Mouse (Mus musculus) embryonic facial prominence, embryonic 12.5 days (tissue): ENCODE measurements around the gene Patl2. TPM values are rescaled to one million over a fixed set of nuclear protein-coding genes. Genes with fewer than 3 reads are reported as not detected.

ENCODE experiments used
- ATAC-seq: fragments of 200-750 bp; cut with Nextera tagmentation; 2 replicates; pipeline ENCODE4 v1.8.0; 2017; ENCODE audit not compliant: insufficient number of reproducible peaks, insufficient read depth, low FRiP score, low TSS enrichment
- H3K27ac ChIP-seq: fragments of 300-500 bp; sonication (generic); 2 replicates; pipeline ENCODE4 v1.5.1; 2016; ENCODE audit warnings: mild to moderate bottlenecking
- H3K27me3 ChIP-seq: fragments of 300-500 bp; sonication (generic); 2 replicates; pipeline ENCODE4 v1.6.1; 2016; ENCODE audit warnings: mild to moderate bottlenecking, moderate library complexity
- H3K36me3 ChIP-seq: fragments of 300-500 bp; sonication (generic); 2 replicates; pipeline ENCODE4 v1.6.1; 2016; ENCODE audit warnings: mild to moderate bottlenecking
- H3K4me1 ChIP-seq: fragments of 300-500 bp; sonication (generic); 2 replicates; pipeline ENCODE4 v1.6.1; 2016
- H3K4me2 ChIP-seq: fragments of 300-500 bp; sonication (generic); replicated peaks from 2 replicates; pipeline ENCODE4 v1.6.1; 2016; ENCODE audit warnings: mild to moderate bottlenecking, moderate library complexity
- H3K4me3 ChIP-seq: fragments of 300-500 bp; sonication (generic); 2 replicates; pipeline ENCODE4 v1.5.1; 2016; ENCODE audit warnings: mild to moderate bottlenecking
- H3K9ac ChIP-seq: fragments of 300-500 bp; sonication (generic); 2 replicates; pipeline ENCODE4 v1.6.1; 2016; ENCODE audit warnings: mild to moderate bottlenecking, moderate library complexity
- H3K9me3 ChIP-seq: fragments of 300-500 bp; sonication (generic); 2 replicates; pipeline ENCODE4 v1.6.1; 2016; ENCODE audit warnings: mild to moderate bottlenecking, moderate library complexity
- WGBS: fragments of 180-500 bp; shearing (Covaris S2); methylation state at CpG from one replicate; pipeline ENCODE4 v1.1.7; 2016; 5-methylcytosine and 5-hydroxymethylcytosine counted together
- polyA plus RNA-seq: library from polyadenylated mRNA; unstranded; fragments of >200 nt; fragmentation: Nextera tagmentation; extraction: Ambion mirVana; gene quantifications from 2 replicates; pipeline ENCODE4 v1.2.1, GENCODE M21; 2016

Patl2 gene
- polyA plus RNA-seq, 1 experiment from 2014 or later = not detected

DNA sequence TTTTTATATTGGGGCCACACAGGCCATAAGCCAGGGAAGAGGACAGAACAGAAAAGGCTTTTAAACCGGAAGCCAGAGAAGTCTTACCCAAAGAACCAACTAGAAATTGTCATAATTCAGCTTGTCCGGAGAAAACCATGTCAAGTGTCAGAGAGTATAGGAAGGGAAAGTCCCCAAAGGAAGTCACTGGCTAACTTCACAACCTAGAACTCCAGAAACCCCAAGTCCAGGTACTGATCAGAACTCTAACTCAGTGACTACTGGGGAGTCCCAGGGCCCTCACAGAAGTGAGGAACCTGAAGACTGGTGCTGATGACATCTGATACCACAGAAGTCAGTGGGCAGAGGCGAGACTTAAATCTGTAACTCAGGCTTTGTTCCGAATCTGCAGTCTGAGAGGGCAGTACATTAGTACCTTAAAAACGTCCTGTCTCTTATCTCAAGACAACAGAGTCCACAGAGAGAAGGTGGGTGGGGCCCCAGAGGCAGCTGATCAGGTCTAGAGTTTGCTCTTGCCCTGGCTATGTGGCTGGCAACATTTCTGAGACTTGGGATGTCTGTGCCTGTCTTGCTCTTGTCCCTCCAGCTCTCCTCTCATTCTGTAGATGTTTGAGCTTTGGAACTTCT, 48.0 kb downstream of the Patl2 start:
- Histone ChIP-seq H3K27me3 (no peaks in the 10 kb centered on the region), H3K4me3 (no peak overlapping the region), H3K36me3 (no peaks in the 10 kb centered on the region), H3K4me2 (no peak overlapping the region), H3K27ac (no peak overlapping the region), H3K9ac (no peak overlapping the region), H3K4me1 (no peaks in the 10 kb centered on the region), H3K9me3 (no peaks in the 10 kb centered on the region)
- no peak for ATAC-seq
- 68% methylated on average over 5 of the region's 5 CpGs for WGBS

DNA sequence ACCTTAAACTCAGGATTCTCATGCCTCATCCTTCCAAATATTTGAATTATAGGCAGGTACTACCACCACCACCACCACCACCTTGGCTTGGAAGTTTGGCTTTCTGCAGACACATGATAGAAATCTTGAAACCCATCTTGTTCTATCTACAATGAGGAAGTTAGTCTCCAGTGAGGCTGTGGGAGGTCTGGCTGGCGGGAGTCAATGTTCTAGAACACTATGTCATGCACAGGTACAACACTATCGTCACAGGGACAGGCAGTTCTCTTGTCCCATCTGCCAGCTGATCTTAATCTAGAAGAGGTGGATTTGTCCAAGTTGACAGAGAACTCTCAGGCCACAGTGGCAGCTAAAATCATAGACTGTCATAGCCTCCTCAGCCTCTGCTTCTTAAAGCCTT, 53.4 kb downstream of the Patl2 start:
- H3K27ac ChIP-seq = no peak overlapping the region
- no peaks in the 10 kb centered on the region for H3K36me3 ChIP-seq
- H3K4me3 ChIP-seq = no peak overlapping the region
- WGBS = 85% methylated on average over 2 of the region's 2 CpGs
- no peak for ATAC-seq
- no peak overlapping the region for H3K9ac ChIP-seq
- H3K9me3 ChIP-seq = no peaks in the 10 kb centered on the region
- H3K4me2 ChIP-seq = no peak overlapping the region
- H3K4me1 ChIP-seq = no peaks in the 10 kb centered on the region
- H3K27me3 ChIP-seq = no peaks in the 10 kb centered on the region

DNA sequence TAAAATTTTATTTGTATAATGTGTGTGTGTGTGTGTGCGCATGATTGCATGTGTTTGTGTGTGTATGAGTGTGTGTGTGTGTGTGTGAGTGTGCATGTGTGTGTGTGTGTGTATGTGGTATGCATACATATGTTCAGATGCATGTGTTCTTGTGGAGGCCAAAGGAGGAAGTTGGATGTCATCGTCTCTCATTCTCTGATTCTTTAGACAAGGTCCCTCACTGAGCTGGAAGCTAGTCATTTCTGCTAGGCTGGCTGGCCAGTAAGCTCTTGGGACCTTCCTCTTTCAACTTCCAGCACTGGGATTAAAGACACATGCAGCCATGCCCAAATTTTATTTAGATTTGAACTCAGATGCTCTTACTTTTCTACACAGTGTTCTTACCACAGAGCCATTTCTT, 53.9 kb downstream of the Patl2 start:
- no peak for ATAC-seq
- WGBS = 94% methylated on average over 2 of the region's 2 CpGs
- H3K36me3 ChIP-seq = no peaks in the 10 kb centered on the region
- no peaks in the 10 kb centered on the region for H3K4me1 ChIP-seq
- no peak overlapping the region for H3K9ac ChIP-seq
- no peak overlapping the region for H3K4me2 ChIP-seq
- H3K4me3 ChIP-seq = no peak overlapping the region
- H3K27ac ChIP-seq = no peak overlapping the region
- no peaks in the 10 kb centered on the region for H3K27me3 ChIP-seq
- H3K9me3 ChIP-seq = no peaks in the 10 kb centered on the region

DNA sequence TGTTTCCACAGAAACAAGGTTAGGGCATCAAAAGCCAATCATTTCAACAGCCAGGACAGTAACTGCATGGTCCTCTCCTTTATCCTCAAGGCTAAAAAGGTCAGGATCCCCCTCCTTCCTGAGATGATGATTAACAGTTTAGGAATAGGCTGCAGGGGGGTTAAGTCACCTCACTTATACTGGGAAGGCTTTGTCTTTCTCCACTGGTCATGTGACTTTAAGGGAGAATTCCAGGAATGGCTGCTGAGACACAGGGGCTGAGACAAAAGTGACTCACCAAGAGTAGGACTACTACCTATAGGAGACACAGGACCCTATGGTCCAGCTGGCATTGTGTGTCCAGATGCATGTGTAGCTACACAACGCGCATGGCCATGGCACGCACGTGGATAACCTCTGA, 58.4 kb downstream of the Patl2 start:
- WGBS = 92% methylated on average over 4 of the region's 4 CpGs
- H3K36me3 ChIP-seq = no peaks in the 10 kb centered on the region
- H3K4me3 ChIP-seq = no peak overlapping the region

DNA sequence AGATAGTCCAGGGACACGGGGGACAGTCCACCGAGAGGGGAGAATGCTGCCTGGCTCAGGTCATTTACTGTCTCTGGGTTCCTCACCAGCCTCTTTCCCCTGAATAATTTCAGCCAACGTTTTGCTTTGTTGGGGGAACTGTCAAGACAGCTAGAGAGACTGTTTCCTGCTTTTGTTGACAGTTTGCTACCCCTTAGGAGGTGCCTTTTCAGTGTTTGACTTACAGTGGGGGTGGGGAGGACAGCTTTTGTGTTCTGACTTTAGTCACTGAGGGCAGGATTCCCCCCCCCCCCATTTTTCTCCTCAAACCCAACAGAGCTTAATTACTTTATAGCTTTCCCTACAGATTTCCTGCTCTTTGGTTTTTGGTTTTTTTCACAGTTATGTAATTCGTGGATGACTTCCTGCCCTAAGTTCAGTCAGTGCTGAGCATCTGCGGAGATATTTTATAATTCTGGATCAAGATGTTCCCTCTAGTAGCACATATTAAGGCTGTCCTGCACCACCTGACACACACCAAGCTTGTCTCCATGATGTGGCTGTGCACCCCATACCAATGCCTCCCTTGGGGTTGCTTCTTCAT, 59.1 kb downstream of the Patl2 start:
- H3K36me3 ChIP-seq = no peaks in the 10 kb centered on the region
- H3K4me3 ChIP-seq = no peak overlapping the region
- 52% methylated on average over 5 of the region's 5 CpGs for WGBS
- H3K4me1 ChIP-seq = no peaks in the 10 kb centered on the region
- H3K27ac ChIP-seq = no peak overlapping the region
- no peaks in the 10 kb centered on the region for H3K9me3 ChIP-seq
- H3K9ac ChIP-seq = no peak overlapping the region
- ATAC-seq = no peak
- no peaks in the 10 kb centered on the region for H3K27me3 ChIP-seq
- no peak overlapping the region for H3K4me2 ChIP-seq

More for the DNA sequence above, 58.4 kb downstream of the Patl2 start:
- Histone ChIP-seq H3K4me1 (no peaks in the 10 kb centered on the region), H3K9me3 (no peaks in the 10 kb centered on the region), H3K4me2 (no peak overlapping the region), H3K27me3 (no peaks in the 10 kb centered on the region), H3K27ac (no peak overlapping the region), H3K9ac (no peak overlapping the region)
- no peak for ATAC-seq

DNA sequence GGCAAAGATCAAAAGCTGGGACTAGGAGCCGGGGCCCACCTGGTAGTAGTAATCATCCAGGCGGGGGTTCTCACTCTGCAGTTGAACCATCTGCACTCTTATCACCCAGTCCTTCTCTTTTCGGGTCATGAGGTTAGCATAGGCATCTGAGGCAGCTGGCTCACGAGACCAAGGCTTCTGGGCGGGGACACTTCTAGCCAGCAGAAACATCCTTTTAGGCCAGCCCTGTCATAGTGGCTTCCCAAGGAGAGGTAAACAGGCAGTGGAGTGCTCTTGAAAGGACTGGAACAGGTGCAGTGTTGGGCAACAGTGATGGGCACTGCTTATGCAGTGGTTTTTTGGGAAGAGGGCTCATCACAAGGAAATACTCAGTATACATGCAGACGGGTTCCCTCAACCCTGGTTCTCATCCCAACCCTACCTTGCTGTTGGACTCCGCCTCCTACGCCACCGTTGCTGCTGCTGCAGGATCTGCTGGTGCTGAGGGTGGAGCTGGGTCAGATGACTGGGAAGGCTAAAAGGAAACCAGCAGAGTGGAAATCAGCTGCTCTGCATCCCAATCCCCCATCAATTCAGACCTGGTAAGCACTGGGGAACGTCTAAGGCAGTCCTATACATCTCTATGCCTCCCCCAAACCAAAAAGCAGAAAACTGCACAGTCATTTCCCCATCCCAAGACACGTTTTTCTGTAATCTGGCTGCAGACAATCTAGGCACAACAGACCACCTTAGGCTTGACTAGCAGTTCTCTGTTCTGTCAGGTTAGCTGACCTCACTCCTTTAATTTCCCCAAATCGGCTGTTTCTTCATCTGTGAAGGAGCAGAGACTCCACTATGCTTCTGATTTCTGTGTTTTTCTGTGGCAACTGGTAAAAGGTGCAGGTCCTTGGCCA, 60.1 kb downstream of the Patl2 start:
- H3K4me3 ChIP-seq = no peak overlapping the region
- no peaks in the 10 kb centered on the region for H3K4me1 ChIP-seq
- no peak overlapping the region for H3K27ac ChIP-seq
- H3K9ac ChIP-seq = no peak overlapping the region
- H3K27me3 ChIP-seq = no peaks in the 10 kb centered on the region
- H3K4me2 ChIP-seq = no peak overlapping the region
- ATAC-seq = no peak
- 54% methylated on average over 12 of the region's 12 CpGs for WGBS
- H3K9me3 ChIP-seq = no peaks in the 10 kb centered on the region
- H3K36me3 ChIP-seq = no peaks in the 10 kb centered on the region

DNA sequence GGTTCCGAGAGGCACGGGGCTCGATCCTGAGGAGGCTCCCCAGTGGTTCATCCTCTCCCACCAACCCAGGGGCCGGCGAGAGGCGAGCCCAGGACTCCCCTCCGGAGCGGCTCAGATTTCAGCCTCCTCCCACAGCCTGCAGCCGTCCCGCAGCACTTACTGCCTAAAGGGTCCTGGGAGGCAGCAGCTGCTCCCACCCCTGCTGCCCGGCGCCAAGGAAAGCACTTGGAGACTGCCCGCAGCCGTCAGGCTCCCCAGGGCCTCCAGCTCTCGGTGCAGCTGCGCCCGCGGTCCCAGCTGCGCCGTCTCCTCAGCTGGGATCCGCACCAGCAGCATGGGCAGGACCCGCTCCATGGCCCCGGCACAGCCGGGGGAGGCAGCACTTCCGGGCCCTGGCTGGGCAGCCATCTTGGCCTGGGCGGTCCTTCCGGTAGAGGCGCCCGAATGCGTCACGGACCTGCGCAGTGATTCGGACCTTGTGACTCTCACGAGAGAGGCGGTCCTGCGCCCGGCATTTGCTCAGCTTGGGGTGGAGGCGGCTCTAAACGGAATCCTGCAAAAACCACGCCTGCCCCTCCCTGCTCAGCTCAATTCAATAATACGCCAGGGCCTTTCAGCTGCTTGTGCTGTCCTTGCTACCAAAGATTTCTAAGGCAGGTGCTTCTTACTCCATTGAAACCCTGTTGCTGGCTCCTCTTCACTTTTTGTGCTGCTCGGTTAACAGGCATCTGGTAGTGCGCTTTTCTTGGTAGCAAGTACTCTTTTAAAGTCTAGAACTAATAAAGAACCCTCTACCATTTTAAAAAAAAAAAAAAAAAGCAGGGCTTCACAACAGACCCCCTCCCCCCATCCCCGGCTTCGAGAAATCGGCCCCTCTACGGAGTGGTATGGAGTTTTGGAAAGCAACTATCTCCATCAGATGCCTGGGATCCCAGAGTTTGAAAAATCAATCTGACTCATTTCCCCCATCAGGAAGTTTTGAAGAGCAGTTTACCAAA, 67.7 kb downstream of the Patl2 start, which contains the start of gene Spg11:
Gene Spg11 (minus strand): TSS at position 426 of the 998 bp plus-strand sequence.
- H3K4me3 ChIP-seq = peak within 1 kb of the TSS; percentile 83
- no peaks in the 10 kb centered on the region for H3K27me3 ChIP-seq
- H3K9ac ChIP-seq = peak within 1 kb of the TSS; percentile 84
- peaks cover 11% of the 10 kb centered on the region; the same call in 1 of the 2 replicates for H3K36me3 ChIP-seq
- WGBS = under 1% methylated on average over 47 of the region's 47 CpGs
- H3K27ac ChIP-seq = peak within 1 kb of the TSS; percentile 98
- no peaks in the 10 kb centered on the region; the same call in 1 of the 2 replicates for H3K4me1 ChIP-seq
- ATAC-seq = peak; percentile 99
- no peaks in the 10 kb centered on the region for H3K9me3 ChIP-seq
- H3K4me2 ChIP-seq = peak within 1 kb of the TSS; percentile 57

DNA sequence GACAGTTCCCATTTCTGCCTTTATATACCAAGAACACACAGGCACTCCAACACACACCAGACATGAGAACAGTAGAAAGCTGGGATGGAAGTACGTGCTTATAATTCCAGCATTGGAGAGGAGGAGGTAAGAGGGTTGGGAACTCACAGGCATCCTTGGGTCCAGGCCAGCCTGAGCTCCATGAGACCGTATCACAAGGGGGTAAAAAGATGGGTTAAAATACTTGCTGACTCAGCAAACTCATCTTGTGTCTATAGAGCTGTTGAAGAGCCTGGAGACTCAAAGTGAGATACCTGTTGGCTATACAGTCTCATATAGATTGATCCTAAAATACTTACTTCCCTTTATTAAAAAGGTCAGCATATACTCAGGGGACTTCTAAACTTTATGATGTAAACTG, 69.1 kb downstream of the Patl2 start:
- no peak overlapping the region for H3K9ac ChIP-seq

DNA sequence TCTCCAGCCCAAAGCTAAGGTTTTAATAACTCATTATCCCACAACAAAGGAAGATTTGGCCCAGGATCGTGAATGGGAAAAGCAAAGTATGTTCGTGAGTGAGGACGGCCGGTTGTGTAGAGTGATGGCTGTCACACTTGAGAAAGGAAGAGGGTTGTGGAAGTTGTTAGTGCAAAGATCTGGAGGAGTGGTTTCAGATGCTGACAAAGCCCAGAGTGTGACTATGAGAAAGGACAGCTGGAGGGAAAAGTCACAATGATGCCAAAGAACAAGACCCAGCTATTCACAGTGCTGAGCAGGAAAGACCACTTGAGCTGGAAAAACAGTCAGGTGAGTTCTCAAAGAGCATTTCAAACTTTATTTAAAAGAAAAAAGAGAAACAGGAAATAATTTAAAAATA, 76.3 kb downstream of the Patl2 start:
- Histone ChIP-seq H3K4me2 (no peak overlapping the region), H3K4me3 (no peak overlapping the region), H3K27ac (no peak overlapping the region), H3K4me1 (no peaks in the 10 kb centered on the region), H3K9me3 (no peaks in the 10 kb centered on the region), H3K27me3 (no peaks in the 10 kb centered on the region), H3K36me3 (peaks cover 41% of the 10 kb centered on the region), H3K9ac (no peak overlapping the region)
- WGBS = 79% methylated on average over 4 of the region's 4 CpGs
- no peak for ATAC-seq

More for the DNA sequence above, 69.1 kb downstream of the Patl2 start:
- Histone ChIP-seq H3K27ac (no peak overlapping the region), H3K27me3 (no peaks in the 10 kb centered on the region), H3K36me3 (peaks cover 14% of the 10 kb centered on the region; the same call in 1 of the 2 replicates), H3K4me3 (no peak overlapping the region; the same call in 1 of the 2 replicates), H3K9me3 (no peaks in the 10 kb centered on the region), H3K4me2 (peak overlapping the region; percentile 57), H3K4me1 (no peaks in the 10 kb centered on the region; the same call in 1 of the 2 replicates)
- WGBS = 86% methylated on average over 2 of the region's 2 CpGs
- no peak for ATAC-seq

DNA sequence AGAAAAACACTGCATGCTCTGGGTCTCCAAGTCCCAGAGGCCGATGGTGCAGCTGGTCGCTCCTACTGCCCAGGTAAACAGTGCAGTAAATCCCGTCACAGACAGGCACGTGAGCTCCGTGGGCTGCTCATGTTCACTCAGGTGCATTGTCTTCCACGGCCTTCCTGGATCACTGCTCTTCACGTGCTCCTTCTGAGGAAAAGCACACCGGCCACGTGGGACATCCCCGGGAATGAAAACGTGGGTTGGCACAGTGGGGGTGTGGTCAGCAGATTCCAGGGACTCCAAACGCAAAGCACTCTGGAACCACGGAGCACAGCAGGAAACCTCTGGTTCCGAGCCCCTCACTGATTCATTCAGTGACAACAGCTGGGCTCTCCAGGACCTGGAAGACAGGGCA, 77.9 kb downstream of the Patl2 start:
- Histone ChIP-seq H3K4me1 (no peaks in the 10 kb centered on the region), H3K36me3 (peaks cover 41% of the 10 kb centered on the region), H3K9ac (no peak overlapping the region), H3K9me3 (no peaks in the 10 kb centered on the region), H3K4me2 (no peak overlapping the region), H3K4me3 (no peak overlapping the region), H3K27ac (no peak overlapping the region), H3K27me3 (no peaks in the 10 kb centered on the region)
- WGBS = 82% methylated on average over 14 of the region's 14 CpGs
- no peak for ATAC-seq

DNA sequence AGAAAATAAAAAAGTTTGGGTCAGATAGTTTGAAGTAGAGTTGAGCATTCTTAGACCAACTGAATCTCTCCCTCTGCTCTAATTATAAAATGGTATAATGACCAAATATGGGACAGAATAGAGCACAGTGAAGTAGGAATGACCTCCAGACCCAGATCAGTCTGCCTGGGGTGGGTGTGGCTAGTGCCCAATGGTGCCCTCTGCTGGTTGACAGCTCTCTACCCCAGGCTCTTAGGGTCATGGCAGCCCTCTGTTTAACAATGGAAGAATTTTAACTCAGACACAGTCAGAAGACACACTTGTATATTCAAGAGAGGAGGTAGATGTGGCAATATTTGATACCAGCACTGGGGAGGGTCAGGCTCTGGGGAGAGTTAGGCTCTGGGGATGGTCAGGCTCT, 83.9 kb downstream of the Patl2 start:
- Histone ChIP-seq H3K4me2 (no peak overlapping the region), H3K4me1 (no peaks in the 10 kb centered on the region), H3K27me3 (no peaks in the 10 kb centered on the region), H3K9me3 (no peaks in the 10 kb centered on the region), H3K4me3 (no peak overlapping the region), H3K9ac (no peak overlapping the region), H3K27ac (no peak overlapping the region), H3K36me3 (peaks cover 45% of the 10 kb centered on the region)
- ATAC-seq = no peak
